Mouse (Mus musculus) erythroblast, embryonic 14.5 days (primary cell): ENCODE results near the gene Zfp85.

ENCODE experiments used
- GATA1 ChIP-seq: IDR thresholded peaks from 2 replicates; pipeline ENCODE4 v1.6.1; 2012; ENCODE audit warnings: low read length, inconsistent platforms, mixed read lengths
- TAL1 ChIP-seq: IDR thresholded peaks from 3 replicates; pipeline ENCODE4 v1.6.1; 2012; ENCODE audit warnings: low read length, inconsistent platforms, mixed read lengths

- TF ChIP-seq GATA1 (no peak), TAL1 (no peak)
These were observed 4.9 kb upstream of the Zfp85 start for GRCm38 (mm10) chr13:67759966-67760365.
